Mouse (Mus musculus): ENCODE data around the gene Slc9a3r2. TPM values are rescaled to one million over a fixed set of nuclear protein-coding genes. Genes with fewer than 3 reads are reported as not detected.
"Not testable (repeated sequence)": the region's sequence is repeated elsewhere in the genome, so short reads cannot be mapped to it uniquely, and the experiment has no call there.

Gene Slc9a3r2
- 100 to 1,000 TPM in 2 of 4 experiments, 10 to 100 TPM in 2; 87.7 to 110 (median 101) TPM for total RNA-seq (2022)

DNA sequence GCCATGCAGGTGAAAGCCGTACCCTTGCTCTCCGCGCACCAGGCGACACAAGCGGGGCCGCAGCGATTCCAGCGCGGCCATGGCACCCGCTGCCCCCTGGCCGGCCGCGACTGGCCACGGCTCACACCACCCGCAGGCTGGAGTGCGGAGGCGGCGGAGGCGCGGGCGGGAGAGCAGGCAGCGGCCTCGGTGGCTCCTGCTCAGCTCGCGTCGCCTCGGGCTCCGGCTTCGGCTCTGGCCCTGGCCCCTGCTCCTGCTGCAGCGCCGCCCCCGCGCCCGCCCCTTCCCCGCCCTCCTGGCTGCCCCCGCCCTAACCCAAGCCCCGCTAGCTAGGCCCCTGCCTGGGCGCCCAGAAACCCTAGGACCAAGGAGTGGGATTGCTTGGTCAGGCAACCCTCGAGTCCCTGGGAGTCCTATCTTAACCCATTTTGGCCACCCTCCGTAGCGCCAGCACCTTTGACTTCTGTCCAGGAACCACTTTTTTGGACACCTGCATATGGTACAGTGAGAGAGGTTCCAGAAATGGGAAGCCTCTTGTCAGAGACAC, at the start of gene Slc9a3r2:
TSS of gene Slc9a3r2 (minus strand) at position 258 of the 547 bp plus-strand sequence.
- peak; percentile 63 for DNase-seq (ENCODE audit: low spot score)

DNA sequence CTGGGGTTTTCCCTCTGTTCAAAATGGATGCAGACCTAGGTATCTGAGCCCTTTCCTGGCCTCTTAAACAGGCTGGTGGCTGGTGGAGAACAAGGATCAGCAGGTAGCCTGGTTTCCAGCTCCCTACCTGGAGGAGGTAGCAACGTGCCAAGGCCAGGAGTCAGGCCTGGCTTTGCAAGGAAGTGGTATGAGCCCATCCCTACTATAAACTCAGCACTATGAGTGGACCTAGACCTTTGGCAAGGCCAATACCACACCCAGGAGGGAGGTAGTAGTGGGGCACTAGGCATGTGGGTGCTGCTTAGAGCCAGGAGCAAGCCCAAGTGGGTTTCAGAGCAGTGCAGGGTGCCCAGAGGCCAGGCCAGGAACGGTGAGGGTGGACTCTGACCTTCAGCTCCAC, 49.3 kb upstream of the Slc9a3r2 start:
- DNase-seq (ENCODE audit: low spot score), result no peak

DNA sequence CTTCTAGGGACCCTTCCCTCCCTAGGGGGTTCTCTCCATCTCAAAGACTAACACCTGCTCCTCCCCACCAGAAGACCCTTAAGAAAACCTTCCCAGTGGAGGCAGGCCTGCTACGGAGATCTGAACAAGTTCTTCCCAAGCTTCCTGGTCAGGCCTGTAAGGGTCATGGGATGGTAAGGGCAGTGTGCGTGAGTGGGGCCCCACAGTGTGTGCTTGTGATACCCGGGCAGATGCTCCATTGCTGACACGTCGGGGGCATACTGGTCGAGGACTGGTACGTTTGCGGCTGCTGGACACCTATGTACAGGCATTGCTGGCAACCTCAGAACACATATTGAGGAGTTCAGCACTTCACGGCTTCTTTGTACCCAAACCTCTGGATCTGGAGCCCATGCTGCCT, 48.6 kb upstream of the Slc9a3r2 start:
- DNase-seq (ENCODE audit: low spot score), result no peak

DNA sequence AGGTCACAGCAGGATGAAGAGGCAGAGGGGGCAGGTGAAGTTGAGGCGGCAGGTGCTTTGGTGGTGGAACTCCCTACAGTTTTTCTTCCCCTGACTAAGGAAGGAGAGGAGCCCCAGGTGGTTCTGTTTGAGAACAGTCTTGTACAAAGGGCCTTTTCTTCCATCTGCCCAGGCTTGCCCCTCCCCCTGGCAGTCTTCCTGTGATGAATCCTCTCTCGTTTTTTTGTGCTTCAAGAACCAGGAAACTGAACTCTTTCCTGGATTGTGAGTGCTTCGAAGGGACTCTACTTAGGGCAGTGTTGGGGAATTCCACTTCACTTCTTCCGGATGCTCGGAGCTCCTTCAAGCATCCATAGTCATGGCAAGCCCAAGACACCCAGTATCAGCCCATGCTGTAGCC, 47.9 kb upstream of the Slc9a3r2 start:
- DNase-seq (ENCODE audit: low spot score), result no peak

DNA sequence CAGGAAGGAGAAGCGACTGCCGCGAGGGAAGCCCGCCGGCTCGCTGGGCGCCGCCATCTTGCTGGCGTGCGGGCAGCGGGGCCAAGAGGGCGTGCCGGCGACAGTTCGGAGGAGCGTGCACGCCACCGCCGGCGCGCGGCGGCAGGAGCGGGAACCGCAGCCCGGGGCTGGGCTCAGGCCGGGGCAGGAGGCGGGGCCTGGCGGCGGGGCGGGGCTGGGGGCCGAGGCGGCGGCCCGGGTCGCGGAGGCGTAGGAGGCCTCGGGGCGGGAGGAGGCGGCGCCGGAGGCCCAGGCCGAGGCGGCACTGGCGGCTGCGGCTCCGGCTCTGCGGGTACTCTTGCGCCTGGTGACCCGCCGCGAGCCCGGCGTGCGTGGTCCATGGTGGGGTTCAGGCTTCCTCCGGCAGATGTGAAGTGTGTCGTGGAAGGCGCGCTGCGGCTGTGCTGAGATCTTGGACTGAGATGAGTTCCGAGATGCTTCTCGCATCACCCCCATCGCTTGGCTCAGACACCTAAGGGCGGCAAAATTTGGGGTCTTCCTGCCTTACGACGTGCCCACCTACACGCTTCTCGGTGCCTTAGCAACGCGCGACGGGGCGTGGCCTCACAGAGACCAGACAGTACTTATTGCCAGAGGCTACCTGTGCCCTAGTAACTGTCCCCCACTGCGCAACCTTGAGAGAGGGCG, 46.0 kb upstream of the Slc9a3r2 start, which contains the start of the genes Gfer and Noxo1:
TSS of gene Gfer (minus strand) at position 146 of the 687 bp plus-strand sequence.
TSS of gene Noxo1 (plus strand) at position 224 of the 687 bp plus-strand sequence.
- DNase-seq (ENCODE audit: low spot score), result peak; percentile 75

DNA sequence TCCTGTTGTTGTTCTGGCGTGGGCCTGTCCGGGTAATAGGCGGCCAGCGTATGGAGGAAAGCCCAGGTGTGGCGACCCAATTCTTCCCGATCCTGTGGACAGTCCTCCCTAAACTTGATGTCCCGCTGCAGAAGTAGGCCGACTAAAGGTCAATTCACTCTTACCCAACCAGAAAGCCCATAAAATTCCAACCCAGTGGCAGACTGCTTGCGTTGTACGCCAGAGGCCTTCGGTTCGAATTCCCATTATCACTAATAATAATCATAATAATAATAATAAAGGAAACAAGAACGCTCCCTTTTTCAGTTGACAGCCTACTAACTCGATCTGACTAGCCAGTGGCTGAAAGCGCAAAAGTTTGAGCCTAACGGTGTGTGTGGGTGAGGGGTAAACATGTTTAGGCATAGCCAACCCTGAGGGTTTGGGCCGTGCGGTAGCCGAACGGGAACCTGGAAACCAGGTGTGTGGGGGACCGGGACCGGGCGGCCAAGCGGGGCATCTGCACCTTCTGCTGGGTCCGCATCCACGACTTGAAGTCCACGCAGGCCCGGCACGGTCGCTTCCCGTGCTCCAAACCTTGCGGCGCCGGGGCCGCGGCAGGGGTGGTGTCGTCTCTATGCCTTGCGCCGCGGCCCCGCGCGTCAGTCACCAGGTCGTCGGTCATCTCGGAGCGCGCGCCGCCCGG, 45.3 kb upstream of the Slc9a3r2 start:
- DNase-seq (ENCODE audit: low spot score), result no peak

DNA sequence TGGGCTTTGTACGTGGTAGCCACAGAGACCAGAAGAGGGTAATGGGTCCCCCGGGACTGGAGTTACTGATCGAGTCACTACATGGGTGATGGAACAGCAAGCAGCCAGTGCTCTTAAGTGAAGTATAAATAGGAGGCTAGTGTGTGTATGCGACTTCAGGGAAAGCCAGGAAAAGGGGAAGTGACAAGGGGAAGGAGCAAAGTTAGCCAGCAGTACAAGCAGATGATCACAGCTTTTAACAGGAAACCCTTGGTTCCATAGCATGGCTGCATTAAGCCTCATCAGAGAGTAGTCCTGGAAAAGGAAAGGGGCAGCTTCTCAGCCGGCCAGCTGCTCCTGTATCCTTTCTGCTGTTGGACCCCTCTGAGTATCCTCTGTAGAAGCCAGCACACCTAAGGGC, 42.3 kb upstream of the Slc9a3r2 start:
- no peak for DNase-seq (ENCODE audit: low spot score)

DNA sequence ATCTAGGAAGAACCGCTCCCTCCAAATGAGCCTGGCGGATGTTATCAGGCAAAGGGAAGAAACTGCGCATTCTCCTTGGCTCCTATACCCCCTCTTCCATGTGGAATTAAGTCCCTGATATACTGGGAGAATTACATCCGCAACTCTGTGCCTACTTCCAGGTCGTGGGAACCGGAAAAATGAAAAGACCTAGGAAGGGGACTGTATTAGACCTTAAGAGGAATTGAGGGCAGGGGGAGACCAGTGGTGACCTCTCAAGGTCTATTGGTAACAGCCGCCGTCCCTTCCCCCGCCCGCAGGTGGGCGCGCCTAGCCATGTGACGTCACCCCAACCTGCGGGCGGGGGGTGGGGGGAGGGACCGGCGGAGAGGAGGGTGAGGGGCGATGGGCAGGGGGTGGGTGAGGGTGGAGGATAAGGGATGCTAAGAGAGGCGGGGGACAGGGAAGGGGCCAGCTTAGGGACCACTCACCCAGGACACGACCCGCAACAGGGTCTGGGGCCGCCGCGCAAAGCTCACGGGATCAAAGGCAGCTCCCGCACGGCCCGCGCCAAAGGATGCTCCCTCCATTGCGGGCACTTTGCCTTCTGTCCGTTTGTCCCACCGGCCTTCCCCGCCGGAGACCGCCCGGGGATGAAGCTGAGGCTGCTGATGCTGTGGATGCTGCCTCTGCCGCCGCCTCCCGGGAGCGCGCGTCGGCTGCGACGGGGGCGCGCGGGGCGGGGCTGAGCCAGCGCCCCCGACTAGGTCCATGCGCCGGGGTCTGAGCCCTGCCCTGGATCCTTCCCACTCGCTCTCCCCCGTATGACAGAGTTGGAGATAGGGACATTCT, 39.3 kb upstream of the Slc9a3r2 start, which contains the start of gene Syngr3:
TSS of gene Syngr3 (minus strand) at position 705 of the 831 bp plus-strand sequence.
- DNase-seq (ENCODE audit: low spot score), result no peak

DNA sequence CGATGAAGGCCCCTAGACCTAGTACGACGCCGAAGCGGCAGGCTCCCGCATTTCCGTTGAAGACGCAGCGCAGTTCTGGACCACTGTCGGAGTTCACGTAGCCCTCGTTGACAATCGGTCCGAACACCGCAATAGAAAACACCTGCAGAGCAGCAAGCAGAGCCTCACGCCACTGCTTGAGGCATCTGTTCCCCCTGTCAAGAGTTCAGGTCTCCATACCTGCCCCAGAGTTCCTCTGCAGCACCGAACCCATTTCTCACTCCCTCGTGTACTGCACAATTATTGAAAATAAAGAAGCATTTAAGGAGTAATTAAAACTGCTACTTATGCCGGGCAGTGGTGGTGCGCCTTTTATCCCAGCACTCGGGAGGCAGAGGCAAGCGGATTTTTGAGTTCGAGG, 37.5 kb upstream of the Slc9a3r2 start:
- DNase-seq (ENCODE audit: low spot score), result no peak

DNA sequence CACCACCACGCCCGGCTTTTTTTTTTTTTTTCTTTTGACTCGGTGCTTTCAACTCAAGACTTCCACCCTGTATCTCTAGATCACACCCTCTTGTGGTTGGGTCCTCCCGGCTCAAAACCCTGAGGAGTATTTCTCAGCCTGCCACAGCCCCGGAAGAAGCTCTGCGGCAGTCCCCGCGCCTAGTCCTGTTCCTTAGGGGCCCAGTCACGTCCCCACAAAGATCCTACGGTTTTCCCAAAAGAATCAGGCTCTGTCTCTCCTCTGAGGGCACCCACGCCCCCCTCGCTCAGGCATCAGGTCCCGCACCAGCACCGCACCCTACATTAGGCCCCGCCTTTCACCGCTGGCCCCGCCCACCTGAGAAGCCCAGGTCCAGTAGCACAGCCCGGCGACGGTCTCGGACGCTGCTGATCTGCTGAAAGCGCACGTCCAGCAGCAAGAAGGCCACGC, 37.0 kb upstream of the Slc9a3r2 start:
- DNase-seq (ENCODE audit: low spot score), result no peak

DNA sequence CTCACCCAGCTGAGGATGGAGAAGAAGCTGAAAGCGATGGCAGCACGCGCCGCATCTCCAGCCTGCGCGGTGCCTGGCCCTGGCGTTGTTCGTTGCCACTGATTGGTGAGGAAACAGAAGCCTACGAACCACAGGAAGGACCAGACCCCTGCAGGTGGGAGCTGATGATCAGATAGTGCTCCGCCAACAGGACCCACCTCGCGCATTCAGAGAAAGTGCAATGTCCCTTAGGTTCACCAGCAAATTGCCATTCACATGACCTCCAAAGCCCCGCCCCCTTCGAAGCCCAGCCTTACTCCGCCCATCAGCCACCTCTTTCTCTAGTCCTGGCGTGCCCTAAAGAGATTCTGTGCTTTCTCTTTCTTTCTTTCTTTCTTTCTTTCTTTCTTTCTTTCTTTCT, 36.4 kb upstream of the Slc9a3r2 start:
- DNase-seq (ENCODE audit: low spot score), result no peak

DNA sequence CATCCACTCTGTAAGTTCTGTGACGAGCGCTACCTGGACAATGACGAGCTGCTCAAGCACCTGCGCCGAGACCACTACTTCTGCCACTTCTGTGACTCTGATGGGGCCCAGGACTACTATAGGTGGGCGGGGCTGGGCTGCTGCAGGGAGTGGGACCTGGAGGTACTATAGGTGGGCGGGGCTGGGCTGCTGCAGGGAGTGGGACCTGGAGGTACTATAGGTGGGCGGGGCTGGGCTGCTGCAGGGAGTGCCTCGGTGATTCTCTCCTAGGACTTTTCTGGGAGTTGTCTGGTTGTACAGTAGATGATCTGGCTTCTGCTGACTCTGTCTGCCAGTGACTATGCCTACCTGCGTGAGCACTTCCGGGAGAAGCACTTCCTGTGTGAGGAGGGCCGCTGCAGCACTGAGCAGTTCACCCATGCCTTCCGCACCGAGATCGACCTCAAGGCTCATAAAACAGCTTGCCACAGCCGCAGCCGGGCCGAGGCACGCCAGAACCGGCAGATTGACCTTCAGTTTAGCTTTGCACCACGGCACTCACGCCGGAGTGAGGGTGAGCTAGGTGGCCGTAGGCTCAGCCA, 27.5 kb upstream of the Slc9a3r2 start:
- no peak for DNase-seq (ENCODE audit: low spot score)

DNA sequence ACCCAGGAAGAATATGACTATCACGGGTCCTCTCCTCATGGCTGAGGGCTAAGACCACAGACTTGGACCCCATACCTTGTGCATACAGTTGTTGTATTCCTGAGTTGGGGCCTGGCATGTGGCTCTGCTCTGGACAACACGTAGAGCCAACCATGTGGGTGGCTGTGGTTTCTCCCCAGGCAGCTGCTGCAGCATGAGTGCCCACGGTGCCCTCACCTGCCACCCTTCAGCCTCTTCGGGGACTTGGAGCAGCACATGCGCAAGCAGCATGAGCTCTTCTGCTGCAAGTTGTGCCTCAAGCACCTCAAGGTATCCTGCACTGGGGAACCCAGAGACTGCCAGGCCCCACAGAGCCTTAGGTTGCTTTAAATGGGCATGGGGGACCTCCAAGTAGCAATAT, 26.8 kb upstream of the Slc9a3r2 start:
- DNase-seq (ENCODE audit: low spot score), result no peak

DNA sequence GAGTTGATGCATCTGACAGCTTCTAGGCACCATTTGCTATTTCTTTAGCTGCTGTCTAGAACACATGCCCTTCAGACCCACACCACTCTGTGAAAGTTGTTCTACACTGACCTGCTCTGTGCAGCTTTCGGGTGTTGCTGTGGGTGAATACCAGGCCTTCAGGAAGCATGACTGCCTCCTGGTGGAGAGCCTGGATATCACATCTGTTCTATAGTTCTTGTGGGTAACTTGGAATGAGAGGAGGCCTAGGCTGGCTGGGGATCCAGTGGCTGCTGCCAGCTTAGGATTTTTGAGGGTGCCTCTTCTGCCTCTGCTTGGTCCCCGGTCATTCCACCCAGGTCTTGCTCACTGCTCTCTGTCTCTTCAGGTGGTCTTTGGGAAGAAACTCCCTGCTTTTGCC, 26.1 kb upstream of the Slc9a3r2 start:
- peak; percentile 57 for DNase-seq (ENCODE audit: low spot score)

DNA sequence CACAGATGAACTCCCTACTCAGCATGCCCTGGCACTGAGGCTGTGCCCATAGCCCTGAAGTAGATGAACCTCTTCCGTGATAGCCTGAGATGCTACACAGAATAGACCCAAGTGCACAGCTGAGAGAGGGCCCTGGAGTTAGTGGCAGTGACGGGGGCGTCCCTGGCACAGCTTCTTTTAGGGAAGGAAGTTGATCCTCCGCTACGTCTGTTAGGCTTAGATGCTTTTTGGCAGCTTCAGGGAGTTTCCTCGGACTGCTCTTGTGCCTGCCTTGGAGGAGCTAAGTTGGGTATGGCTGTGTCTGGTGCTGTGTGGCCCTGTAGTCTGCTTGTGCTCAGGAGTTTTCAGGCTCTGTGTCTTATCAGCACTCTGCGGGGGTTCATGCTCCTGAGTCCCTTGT, 24.1 kb upstream of the Slc9a3r2 start:
- DNase-seq (ENCODE audit: low spot score), result no peak

DNA sequence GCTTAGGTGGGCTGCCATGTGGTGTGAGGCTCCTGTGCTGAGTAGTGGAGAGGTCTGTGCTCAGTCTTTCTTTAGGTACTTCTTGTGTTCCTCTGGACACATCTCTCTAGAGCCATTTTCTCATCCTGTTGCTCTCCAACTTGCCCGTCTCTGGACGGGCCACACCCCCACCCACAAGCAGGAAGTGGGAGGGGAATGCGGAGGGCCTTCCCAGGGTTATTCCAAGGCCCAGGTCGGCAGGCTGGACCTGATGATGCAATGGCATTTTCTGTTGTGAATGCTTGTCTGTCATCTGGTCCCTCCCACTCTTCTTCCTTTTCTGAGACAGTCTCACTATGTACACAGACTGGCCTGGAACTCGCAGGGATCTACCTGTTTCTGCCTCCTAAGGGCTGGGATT, 22.0 kb upstream of the Slc9a3r2 start:
- DNase-seq (ENCODE audit: low spot score), result peak; percentile 60

DNA sequence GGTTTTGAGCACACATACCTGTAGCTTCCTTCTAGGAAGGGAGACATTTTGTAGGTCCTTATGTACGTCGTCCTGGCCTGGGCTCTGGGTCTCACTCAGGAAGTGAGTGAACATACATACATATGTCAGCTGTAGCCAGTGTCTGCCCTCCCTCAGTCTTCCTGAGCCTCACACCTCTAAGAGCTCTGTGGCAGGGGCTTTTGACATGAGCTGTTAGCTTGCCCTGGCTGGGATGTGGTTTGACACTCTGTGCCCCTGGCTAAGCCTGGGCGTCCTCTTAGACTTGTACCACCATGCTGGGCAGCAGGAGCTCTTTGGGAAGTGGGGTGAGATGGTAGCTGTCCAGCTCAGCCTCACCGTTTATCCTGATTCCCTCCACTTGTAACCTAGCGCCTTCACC, 21.2 kb upstream of the Slc9a3r2 start:
- no peak for DNase-seq (ENCODE audit: low spot score)

DNA sequence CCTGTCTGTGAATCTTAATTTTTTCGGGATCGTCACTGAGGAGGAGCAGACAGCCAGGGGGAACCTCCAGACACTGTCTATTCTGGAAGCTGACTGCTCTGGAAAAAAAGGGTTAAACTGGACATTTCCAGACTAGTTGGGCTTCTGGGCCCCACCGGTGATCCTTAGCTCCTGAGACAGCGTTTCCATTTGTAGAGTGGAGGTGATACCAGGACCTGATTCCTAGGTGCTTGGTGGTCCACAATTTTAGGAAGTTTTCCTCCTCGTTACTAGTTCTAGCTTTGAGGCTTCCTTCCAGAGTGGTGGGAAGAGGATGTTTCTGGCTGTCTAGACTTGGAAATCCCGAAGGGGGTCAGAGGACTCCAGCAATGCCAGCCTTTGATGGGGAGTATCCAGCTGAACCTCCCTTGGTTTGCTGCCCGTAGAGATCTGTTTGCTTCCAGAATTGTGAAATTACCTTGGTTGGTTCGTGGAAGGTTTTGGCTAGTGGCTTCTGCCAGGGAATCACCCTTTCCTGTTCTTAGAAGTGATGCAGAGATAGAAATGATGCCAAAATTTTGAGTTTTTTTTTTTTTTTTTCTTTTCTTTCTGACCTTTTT, 20.2 kb upstream of the Slc9a3r2 start:
- DNase-seq (ENCODE audit: low spot score), result no peak

DNA sequence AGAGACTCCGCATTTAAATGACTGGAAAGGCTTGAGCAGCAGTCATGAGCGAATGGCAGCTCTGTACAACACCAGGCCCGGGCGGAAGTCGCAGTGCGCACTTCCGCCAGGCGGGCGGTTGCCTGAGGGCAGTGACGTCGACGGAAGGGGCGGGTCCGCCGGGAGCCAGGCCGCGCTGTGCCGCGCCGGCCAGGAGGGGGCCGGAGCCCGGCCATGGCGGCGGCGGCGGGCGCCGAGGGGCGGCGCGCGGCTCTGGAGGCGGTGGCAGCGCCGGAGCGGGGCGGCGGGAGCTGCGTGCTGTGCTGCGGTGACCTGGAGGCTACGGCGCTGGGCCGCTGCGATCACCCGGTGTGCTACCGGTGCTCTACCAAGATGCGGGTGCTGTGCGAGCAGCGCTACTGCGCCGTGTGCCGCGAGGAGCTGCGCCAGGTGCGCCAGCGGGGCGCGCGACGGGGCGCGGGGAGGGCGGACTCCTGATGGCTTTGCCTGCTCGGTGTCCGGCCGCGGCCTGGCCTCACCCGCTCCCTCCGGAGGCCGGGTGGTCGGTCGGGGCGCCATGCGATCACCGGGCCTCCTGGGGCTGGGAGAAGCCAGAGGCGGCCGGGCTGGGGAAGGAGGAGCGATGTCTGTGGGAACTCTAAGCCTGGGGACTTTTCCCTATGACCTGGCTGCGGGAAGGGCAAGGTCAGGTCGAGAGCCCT, 19.6 kb upstream of the Slc9a3r2 start, which contains the start of gene Zfp598:
TSS of gene Zfp598 (plus strand) at position 143 of the 701 bp plus-strand sequence.
- peak; percentile 91 for DNase-seq (ENCODE audit: low spot score)

DNA sequence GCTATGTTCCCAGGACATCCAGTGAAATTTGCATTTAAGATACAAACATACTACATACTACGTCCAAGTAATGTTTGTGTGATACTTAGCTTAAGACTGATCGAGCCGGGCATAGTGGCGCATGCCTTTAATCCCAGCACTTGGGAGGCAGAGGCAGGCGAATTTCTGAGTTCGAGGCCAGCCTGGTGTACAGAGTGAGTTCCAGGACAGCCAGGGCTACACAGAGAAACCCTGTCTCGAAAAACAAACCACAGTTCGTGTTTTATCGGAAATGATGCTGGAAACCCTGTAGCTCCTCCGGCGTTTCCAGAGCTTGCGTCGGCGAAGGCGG, 19.1 kb upstream of the Slc9a3r2 start:
- DNase-seq (ENCODE audit: low spot score), result not testable (repeated sequence)

Measured in heart, adult 8-10 months (tissue).